Mouse (Mus musculus) lung, postnatal 25 days (tissue): ENCODE results near the gene Gm17677.

Source experiments
- DNase-seq: peaks from one replicate; pipeline ENCODE4 v3.0.0; 2022; ENCODE audit warnings: low spot score

Gene Gm17677

GRCm38 (mm10) chr9:35740749-35741148, at the start of gene Gm17677:
TSS of gene Gm17677 (plus strand) at chr9:35741049.
- DNase-seq = no peak

- DNase-seq = no peak
Measured at GRCm38 (mm10) chr9:35691924-35692323, 48.9 kb upstream of the Gm17677 start.

- DNase-seq = no peak
Measured at GRCm38 (mm10) chr9:35707265-35707664, 33.6 kb upstream of the Gm17677 start.

GRCm38 (mm10) chr9:35756843-35757242, 16.0 kb downstream of the Gm17677 start:
- no peak for DNase-seq

GRCm38 (mm10) chr9:35778009-35778408, 37.2 kb downstream of the Gm17677 start, which contains the start of gene Gm17727:
TSS of gene Gm17727 (minus strand) at chr9:35778109.
- no peak for DNase-seq

- no peak for DNase-seq
Measured at GRCm38 (mm10) chr9:35790001-35790400, 49.2 kb downstream of the Gm17677 start, which contains the start of the genes Gm27235 and D730048I06Rik. TSS of gene Gm27235 (minus strand) at chr9:35790101. TSS of gene D730048I06Rik (minus strand) at chr9:35790112.
